Mouse (Mus musculus) CH12.LX (cell line): ENCODE measurements around the gene Gm20388. TPM values are rescaled to one million over a fixed set of nuclear protein-coding genes. Genes with fewer than 3 reads are reported as not detected.

Experiments
- DNase-seq: peaks from one replicate; pipeline ENCODE4 v3.0.0-alpha.2; 2013; ENCODE audit errors: extremely low read depth
- H3K27ac ChIP-seq: 2 replicates; pipeline ENCODE4 v1.5.1; 2012; ENCODE audit warnings: low read depth, mild to moderate bottlenecking, control low read depth, moderate library complexity; ENCODE audit not compliant: insufficient read depth
- H3K27me3 ChIP-seq: replicated peaks from 2 replicates; pipeline ENCODE3; 2012; ENCODE audit warnings: inconsistent platforms
- H3K36me3 ChIP-seq, 2 experiments: replicated peaks in 1 of 2; 2 replicates each; pipeline versions ENCODE3 to v1.6.1; 2012; ENCODE audit warnings: inconsistent platforms in 1 of 2, low read length in 1 of 2, mild to moderate bottlenecking in 1 of 2, mixed read lengths in 1 of 2, moderate library complexity in 1 of 2; ENCODE audit not compliant: control insufficient read depth in 1 of 2, insufficient read depth in 1 of 2
- H3K4me1 ChIP-seq, 2 experiments: 2 replicates each; pipeline ENCODE4 v1.6.1; 2012; ENCODE audit warnings: inconsistent platforms in 1 of 2, moderate library complexity in 1 of 2; ENCODE audit not compliant: insufficient read depth in 2 of 2, control insufficient read depth in 1 of 2
- H3K4me2 ChIP-seq: 2 replicates; pipeline ENCODE4 v1.6.1; 2012; ENCODE audit warnings: low read depth, mild to moderate bottlenecking, control low read depth; ENCODE audit not compliant: poor library complexity, insufficient read depth, severe bottlenecking
- H3K4me3 ChIP-seq, 3 experiments: fragments of 150-350 bp in 1 of 3; sonication (generic) in 1 of 3; replicated peaks in 1 of 3; 2 replicates each; pipeline versions ENCODE3 to v1.5.1; 2011 to 2012; ENCODE audit warnings: low read depth in 2 of 3, low read length in 2 of 3, mild to moderate bottlenecking in 2 of 3, moderate library complexity in 2 of 3, control low read depth in 1 of 3, improper control_type of control experiment in 1 of 3, inconsistent platforms in 1 of 3, mixed read lengths in 1 of 3; ENCODE audit not compliant: poor library complexity in 1 of 3
- H3K79me2 ChIP-seq: replicated peaks from 2 replicates; pipeline ENCODE4 v1.6.1; 2012; ENCODE audit warnings: mild to moderate bottlenecking, moderate library complexity; ENCODE audit not compliant: control insufficient read depth, poor library complexity, insufficient read depth, severe bottlenecking; ENCODE audit errors: extremely low read depth
- H3K9ac ChIP-seq: 2 replicates; pipeline ENCODE4 v1.6.1; 2012; ENCODE audit warnings: low read depth, mild to moderate bottlenecking, control low read depth, moderate library complexity; ENCODE audit not compliant: insufficient read depth
- H3K9me3 ChIP-seq: replicated peaks from 2 replicates; pipeline ENCODE3; 2012; ENCODE audit warnings: low read length, inconsistent platforms, mixed read lengths
- BHLHE40 ChIP-seq: IDR thresholded peaks from 2 replicates; pipeline ENCODE4 v1.6.1; 2011; ENCODE audit warnings: mild to moderate bottlenecking, low read depth, low read length, improper control_type of control experiment
- CTCF ChIP-seq, 2 experiments: IDR thresholded peaks in 1 of 2; conservative IDR thresholded peaks in 1 of 2; 2 replicates each; pipeline ENCODE4 v1.5.1; 2011 to 2012; ENCODE audit warnings: low read depth in 2 of 2, low read length in 2 of 2, improper control_type of control experiment in 1 of 2, inconsistent platforms in 1 of 2, mild to moderate bottlenecking in 1 of 2, moderate library complexity in 1 of 2
- EP300 ChIP-seq: IDR thresholded peaks from 2 replicates; pipeline ENCODE4 v1.6.1; 2011; ENCODE audit warnings: low read length, improper control_type of control experiment
- ETS1 ChIP-seq: conservative IDR thresholded peaks from 2 replicates; pipeline ENCODE4 v1.6.1; 2012; ENCODE audit warnings: low read depth, mild to moderate bottlenecking, inconsistent platforms, low read length, improper control_type of control experiment, moderate library complexity
- GABPA ChIP-seq: IDR thresholded peaks from 2 replicates; pipeline ENCODE4 v1.6.1; 2012; ENCODE audit warnings: low read depth, low read length, improper control_type of control experiment, inconsistent platforms; ENCODE audit not compliant: insufficient replicate concordance
- JUN ChIP-seq: IDR thresholded peaks from 2 replicates; pipeline ENCODE4 v1.6.1; 2011; ENCODE audit warnings: low read depth, mild to moderate bottlenecking, low read length, improper control_type of control experiment, moderate library complexity; ENCODE audit not compliant: insufficient read depth
- MAFK ChIP-seq: IDR thresholded peaks from 2 replicates; pipeline ENCODE4 v1.6.1; 2011; ENCODE audit warnings: low read length, improper control_type of control experiment; ENCODE audit not compliant: insufficient replicate concordance
- MAX ChIP-seq: IDR thresholded peaks from 2 replicates; pipeline ENCODE4 v1.6.1; 2011; ENCODE audit warnings: low read length, improper control_type of control experiment
- MAZ ChIP-seq: IDR thresholded peaks from 2 replicates; pipeline ENCODE4 v1.6.1; 2012; ENCODE audit warnings: low read depth, mild to moderate bottlenecking, inconsistent platforms, low read length, improper control_type of control experiment, moderate library complexity
- MEF2A ChIP-seq: IDR thresholded peaks from 2 replicates; pipeline ENCODE4 v1.6.1; 2014; ENCODE audit warnings: low read depth, mild to moderate bottlenecking, inconsistent platforms, low read length, improper control_type of control experiment, borderline replicate concordance
- MXI1 ChIP-seq: IDR thresholded peaks from 2 replicates; pipeline ENCODE4 v1.6.1; 2011; ENCODE audit warnings: mild to moderate bottlenecking, low read depth, low read length, improper control_type of control experiment
- NRF1 ChIP-seq: IDR thresholded peaks from 2 replicates; pipeline ENCODE4 v1.6.1; 2014; ENCODE audit warnings: low read depth, mild to moderate bottlenecking, inconsistent platforms, low read length, improper control_type of control experiment, moderate library complexity
- POLR2A ChIP-seq: IDR thresholded peaks from 2 replicates; pipeline ENCODE4 v1.6.1; 2011; ENCODE audit warnings: low read depth, mild to moderate bottlenecking, improper control_type of control experiment, low read length
- POLR2AphosphoS2 ChIP-seq: IDR thresholded peaks from 2 replicates; pipeline ENCODE4 v1.6.1; 2011; ENCODE audit warnings: low read depth, low read length, improper control_type of control experiment
- SMC3 ChIP-seq: IDR thresholded peaks from 2 replicates; pipeline ENCODE4 v1.6.1; 2011; ENCODE audit warnings: low read depth, low read length, improper control_type of control experiment
- TBP ChIP-seq: conservative IDR thresholded peaks from 2 replicates; pipeline ENCODE4 v1.6.1; 2011; ENCODE audit warnings: low read depth, low read length, improper control_type of control experiment
- UBTF ChIP-seq: IDR thresholded peaks from 2 replicates; pipeline ENCODE4 v1.6.1; 2012; ENCODE audit warnings: low read depth, mild to moderate bottlenecking, inconsistent platforms, low read length, improper control_type of control experiment, moderate library complexity
- USF1 ChIP-seq: IDR thresholded peaks from 2 replicates; pipeline ENCODE4 v1.6.1; 2014; ENCODE audit warnings: low read depth, mild to moderate bottlenecking, inconsistent platforms, low read length, improper control_type of control experiment
- ZC3H11A ChIP-seq: IDR thresholded peaks from 2 replicates; pipeline ENCODE4 v1.6.1; 2012; ENCODE audit warnings: low read depth, mild to moderate bottlenecking, inconsistent platforms, low read length, improper control_type of control experiment
- ZKSCAN1 ChIP-seq: IDR thresholded peaks from 2 replicates; pipeline ENCODE4 v1.6.1; 2012; ENCODE audit warnings: low read depth, inconsistent platforms, low read length, improper control_type of control experiment, borderline replicate concordance
- dilution Hi-C: fragments of 300-500 bp; cut with MboI; formaldehyde crosslinking; loops from 2 replicates; pipeline ENCODE4 v1.14.3; 2020; ENCODE audit warnings: low sequenced_read_pairs; ENCODE audit not compliant: extremely low pct_unique_long_range_greater_than_20kb, extremely low pct_ligation_motif_present
- in situ Hi-C: fragments of 300-500 bp; cut with MboI; formaldehyde crosslinking; loops from 3 replicates; pipeline ENCODE4 v1.14.3; 2019; ENCODE audit warnings: low sequenced_read_pairs, low pct_ligation_motif_present, low pct_unique_long_range_greater_than_20kb, mixed read lengths
- polyA plus RNA-seq: library from polyadenylated mRNA; unstranded; fragments of >175 nt; gene quantifications from 2 replicates; pipeline ENCODE4 v1.2.1, GENCODE M21; 2012; ENCODE audit warnings: low read depth; ENCODE audit not compliant: insufficient read length
- total RNA-seq, 2 experiments: library from RNA; depleted of rRNA; stranded (reverse); fragments of 300-350 nt in 1 of 2; fragments of >200 nt in 1 of 2; gene quantifications; 2 replicates each; pipeline ENCODE4 v1.2.3; 2012 to 2014

Gene Gm20388
- total and polyA plus RNA-seq, 3 experiments = 14.8 to 26.3 (median 22.2) TPM

DNA sequence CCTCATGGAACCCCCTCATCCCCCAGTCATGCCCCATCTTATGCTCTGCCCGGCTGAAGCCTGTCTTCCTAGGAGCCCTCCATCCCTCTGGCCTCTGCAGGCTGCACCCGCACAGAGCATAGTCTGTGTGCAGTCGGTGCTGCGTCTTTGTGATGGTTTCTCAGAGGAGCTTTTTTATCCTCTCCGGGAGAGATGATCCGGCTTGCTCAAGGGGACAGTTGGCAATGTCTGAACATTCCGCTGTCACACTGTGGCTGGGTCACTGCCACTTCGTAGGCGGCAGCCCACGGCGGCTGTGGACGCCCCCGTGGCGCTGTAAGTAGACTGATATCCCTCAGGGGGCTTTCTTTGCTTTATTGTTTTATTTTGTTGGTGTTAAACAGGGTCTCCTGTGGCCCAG, 500.4 kb downstream of the Gm20388 start:
- no peak overlapping the region for H3K9ac ChIP-seq
- peaks cover 30% of the 10 kb centered on the region for H3K27me3 ChIP-seq
- dilution Hi-C loops = no loop called here

DNA sequence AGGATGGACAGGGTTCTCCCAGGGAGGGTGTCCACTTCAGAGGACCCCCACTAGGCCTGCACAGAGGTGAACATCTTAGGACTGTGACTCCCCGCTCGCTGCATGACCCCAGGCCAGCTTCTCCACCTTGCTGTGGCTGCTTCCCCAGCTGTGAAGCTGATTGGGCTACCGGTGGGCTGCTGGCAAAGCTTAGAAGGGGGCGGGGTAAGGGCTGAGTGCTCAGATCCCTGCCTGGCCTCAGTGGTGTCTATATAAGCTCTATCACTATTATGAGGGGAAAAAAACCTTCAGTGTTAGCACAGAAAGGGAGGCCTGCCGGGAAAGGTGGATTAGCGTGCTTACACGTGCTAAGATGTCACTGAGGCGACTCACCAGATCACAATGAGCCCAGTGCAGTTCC, 501.2 kb downstream of the Gm20388 start:
- no peaks in the 10 kb centered on the region for H3K36me3 ChIP-seq
- no peak overlapping the region for H3K4me2 ChIP-seq
- H3K79me2 ChIP-seq = no peaks in the 10 kb centered on the region
- peaks cover 30% of the 10 kb centered on the region for H3K27me3 ChIP-seq
- H3K9ac ChIP-seq = no peak overlapping the region
- DNase-seq = no peak
- H3K4me3 ChIP-seq = no peak overlapping the region
- in situ Hi-C loops = no loop called here
- H3K9me3 ChIP-seq = no peaks in the 10 kb centered on the region
- H3K4me1 ChIP-seq = peaks cover 27 to 45% of the 10 kb centered on the region in 2 experiments
- H3K27ac ChIP-seq = no peak overlapping the region
- TF ChIP-seq SMC3 = no peak
- no peak for TF ChIP-seq JUN
- no peak for TF ChIP-seq ETS1
- no peak for TF ChIP-seq NRF1
- no peak for TF ChIP-seq ZKSCAN1
- no peak for TF ChIP-seq MAFK
- TF ChIP-seq MEF2A = no peak
- no peak for TF ChIP-seq TBP
- TF ChIP-seq MAX = no peak
- no peak for TF ChIP-seq BHLHE40
- TF ChIP-seq ZC3H11A = no peak
- no peak for TF ChIP-seq EP300
- no peak for TF ChIP-seq CTCF (conservative IDR thresholded peaks at IDR 0.05 in 1 of 2, IDR thresholded peaks at IDR 0.05 in 1 of 2; ENCODE audit: low read depth in 2 of 2, low read length in 2 of 2)
- TF ChIP-seq POLR2AphosphoS2 = no peak
- TF ChIP-seq USF1 = no peak
- TF ChIP-seq MAZ = no peak
- dilution Hi-C loops = no loop called here

More for the DNA sequence above, 500.4 kb downstream of the Gm20388 start:
- Histone ChIP-seq H3K36me3 (no peaks in the 10 kb centered on the region), H3K27ac (no peak overlapping the region), H3K4me1 (peaks cover 33 to 51% of the 10 kb centered on the region in 2 experiments), H3K9me3 (no peaks in the 10 kb centered on the region), H3K4me2 (no peak overlapping the region), H3K79me2 (no peaks in the 10 kb centered on the region), H3K4me3 (no peak overlapping the region)
- no peak for DNase-seq
- TF ChIP-seq POLR2A (no peak), MAFK (no peak), MEF2A (no peak), USF1 (no peak), UBTF (no peak), MXI1 (no peak), GABPA (no peak)
- in situ Hi-C loops = no loop called here
